Mouse (Mus musculus): ENCODE measurements around the gene AC109138.7. TPM values are rescaled to one million over a fixed set of nuclear protein-coding genes. Genes with fewer than 3 reads are reported as not detected.

The AC109138.7 gene
- not detected in 2 replicates for polyA plus RNA-seq (2015; fragmentation: Nextera tagmentation; extraction: Ambion mirVana)

DNA sequence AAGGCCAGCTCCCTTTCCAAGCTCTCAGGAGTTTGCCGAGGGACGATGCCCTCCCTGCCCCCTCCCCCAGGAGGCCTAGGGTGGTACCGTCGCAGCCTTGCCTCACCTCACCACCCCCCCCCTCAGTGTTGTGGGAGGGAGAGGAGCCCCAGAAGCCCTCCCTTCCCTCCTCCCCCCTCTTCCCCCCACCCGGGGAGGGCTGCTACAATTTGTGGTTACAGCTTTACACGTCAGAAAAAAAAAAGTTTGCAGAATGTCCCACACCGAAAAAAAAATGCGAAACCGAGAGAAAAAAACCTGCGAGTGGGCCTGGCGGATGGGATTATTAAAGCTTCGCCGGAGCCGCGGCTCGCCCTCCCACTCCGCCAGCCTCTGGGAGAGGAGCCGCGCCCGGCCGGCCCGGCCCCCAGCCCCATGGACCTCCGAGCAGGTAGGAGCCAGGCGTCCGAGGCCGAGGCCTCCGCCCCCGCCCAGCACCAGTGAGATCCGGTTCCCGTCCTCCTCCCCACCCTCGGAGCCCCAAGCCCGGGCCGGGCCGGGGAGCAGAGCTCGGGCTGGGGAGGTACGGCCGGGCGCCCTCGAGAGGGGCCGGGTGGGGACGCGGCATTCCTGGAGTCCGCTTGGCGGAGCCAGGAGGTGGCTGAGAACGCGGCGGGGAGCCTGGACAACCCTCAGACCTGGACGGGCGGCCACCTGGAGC, at the start of gene AC109138.7, which contains the start of gene Clcf1:
AC109138.7 (plus strand) TSS at position 287 of the 700 bp plus-strand sequence.
Clcf1 (plus strand) TSS at position 168 of the 700 bp plus-strand sequence.

DNA sequence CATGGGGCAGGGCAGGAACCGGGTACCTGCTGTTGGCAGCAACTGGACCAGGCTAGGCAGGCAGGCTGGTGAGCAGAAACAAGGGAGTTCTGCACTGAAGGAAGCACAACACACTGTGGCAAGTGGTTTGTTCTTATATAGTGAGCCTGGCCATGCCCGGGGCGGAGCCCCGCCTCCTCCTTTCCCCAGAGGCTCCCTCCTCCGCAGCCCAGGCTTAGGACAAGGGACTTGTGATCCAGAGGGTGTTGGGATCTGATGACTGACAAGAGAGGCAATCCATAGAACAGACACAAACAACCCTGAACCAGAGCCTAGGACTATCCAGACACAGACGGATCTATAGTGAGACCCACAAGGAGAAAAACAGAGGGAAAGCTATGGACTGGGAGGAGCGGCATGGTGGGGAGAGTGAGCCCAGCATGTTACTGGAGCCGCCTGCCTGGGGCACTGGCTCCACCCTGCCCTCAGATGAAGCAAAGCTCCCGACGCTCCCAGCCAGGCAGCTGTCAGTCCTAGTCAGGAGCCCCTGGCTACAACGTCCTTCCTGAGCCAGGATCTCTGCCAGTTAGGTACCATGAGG, 38.7 kb upstream of the AC109138.7 start, which contains the start of gene Carns1:
Carns1 (minus strand) TSS at position 112 of the 580 bp plus-strand sequence.

DNA sequence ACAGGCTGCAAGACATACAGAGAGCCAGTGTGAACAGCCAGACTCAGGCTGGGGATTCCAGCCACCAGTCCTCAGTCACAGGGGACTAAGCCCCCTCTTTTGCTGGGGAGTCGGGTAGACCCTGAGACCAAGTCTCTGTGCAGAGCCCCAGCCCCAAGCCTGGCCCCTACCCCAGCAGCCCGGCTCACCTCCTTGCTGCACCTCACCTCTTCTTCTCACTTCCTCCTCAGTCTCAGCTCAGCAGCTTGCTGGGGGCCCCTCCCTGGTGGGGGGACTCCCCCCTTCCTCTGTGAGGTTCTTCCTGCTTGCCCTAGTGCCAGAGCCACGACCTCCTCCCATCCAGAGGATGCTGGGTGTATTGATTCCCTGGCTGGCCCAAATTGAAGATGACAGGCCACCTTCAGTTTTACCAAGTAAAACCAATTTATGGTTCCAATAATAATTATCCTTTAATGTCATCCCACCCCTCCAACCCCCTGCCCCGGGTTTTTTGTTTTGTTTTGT, 23.3 kb upstream of the AC109138.7 start, which contains the start of gene Tbc1d10c:
Tbc1d10c (minus strand) TSS at position 454 of the 504 bp plus-strand sequence.

DNA sequence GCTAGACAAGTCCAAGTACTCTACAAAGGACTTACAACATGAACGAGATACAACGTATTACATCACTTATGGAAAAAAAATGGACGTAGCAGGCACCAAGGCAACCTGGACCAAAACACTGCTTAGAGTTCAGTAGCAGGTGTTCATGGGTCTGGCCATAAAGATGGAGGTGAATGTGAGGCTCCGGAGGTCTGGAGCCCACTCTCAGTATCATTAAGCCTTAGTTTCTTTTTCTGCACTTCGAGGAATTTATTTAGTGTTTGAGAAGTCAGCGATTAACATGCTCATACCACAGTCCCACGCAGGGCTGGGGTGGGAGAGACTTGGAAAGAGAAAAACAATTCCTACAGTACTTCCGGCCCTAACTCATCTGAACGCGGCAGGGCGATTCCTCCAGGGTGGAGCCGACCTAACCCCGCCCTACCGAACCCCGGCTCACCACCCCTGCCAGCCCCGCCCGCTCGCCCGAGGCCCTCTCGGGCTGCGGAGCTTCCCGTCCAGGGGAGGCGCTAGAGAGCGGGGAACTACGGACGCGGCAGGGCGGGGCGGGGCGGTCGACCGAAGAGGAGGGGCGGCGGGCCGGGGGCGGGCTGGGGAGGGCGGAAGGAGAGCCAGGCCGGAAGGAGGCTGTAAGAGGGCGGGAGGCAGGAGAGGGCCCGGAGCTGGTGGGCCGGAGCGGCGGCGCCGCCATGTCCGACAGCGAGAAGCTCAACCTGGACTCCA, 22.5 kb upstream of the AC109138.7 start, which contains the start of gene Ppp1ca:
Ppp1ca (plus strand) TSS at position 538 of the 723 bp plus-strand sequence.

DNA sequence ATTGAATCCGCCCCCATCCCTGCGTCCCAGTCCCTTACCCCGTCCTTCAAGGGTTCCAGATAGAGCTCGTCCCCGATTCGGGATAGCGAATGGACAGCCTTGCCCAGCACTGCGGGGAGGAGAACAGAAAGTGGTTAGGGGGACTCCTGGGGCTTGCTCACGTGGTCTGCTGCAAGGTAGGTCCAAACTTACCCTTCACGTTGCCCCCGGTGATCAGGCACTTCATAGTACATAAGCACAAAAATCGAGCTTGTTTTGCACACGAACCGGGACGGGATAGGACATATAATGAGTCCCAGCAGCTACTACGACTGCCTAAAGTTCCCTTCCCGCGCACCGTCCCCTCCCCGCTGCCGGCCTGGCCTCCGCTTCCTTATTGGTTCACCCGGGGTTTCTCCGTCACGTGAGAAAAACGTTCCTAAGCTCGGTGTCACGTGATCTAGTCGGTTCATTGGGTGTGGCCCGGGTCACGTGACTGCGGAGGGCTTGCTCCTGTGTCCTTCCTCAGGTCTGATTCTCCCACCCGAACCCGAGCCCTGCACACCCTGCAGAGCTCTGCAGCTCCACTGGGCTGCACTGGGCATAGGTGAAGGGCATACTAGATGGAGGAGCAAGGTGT, 12.8 kb upstream of the AC109138.7 start, which contains the start of gene Rad9a:
Rad9a (minus strand) TSS at position 372 of the 619 bp plus-strand sequence.

DNA sequence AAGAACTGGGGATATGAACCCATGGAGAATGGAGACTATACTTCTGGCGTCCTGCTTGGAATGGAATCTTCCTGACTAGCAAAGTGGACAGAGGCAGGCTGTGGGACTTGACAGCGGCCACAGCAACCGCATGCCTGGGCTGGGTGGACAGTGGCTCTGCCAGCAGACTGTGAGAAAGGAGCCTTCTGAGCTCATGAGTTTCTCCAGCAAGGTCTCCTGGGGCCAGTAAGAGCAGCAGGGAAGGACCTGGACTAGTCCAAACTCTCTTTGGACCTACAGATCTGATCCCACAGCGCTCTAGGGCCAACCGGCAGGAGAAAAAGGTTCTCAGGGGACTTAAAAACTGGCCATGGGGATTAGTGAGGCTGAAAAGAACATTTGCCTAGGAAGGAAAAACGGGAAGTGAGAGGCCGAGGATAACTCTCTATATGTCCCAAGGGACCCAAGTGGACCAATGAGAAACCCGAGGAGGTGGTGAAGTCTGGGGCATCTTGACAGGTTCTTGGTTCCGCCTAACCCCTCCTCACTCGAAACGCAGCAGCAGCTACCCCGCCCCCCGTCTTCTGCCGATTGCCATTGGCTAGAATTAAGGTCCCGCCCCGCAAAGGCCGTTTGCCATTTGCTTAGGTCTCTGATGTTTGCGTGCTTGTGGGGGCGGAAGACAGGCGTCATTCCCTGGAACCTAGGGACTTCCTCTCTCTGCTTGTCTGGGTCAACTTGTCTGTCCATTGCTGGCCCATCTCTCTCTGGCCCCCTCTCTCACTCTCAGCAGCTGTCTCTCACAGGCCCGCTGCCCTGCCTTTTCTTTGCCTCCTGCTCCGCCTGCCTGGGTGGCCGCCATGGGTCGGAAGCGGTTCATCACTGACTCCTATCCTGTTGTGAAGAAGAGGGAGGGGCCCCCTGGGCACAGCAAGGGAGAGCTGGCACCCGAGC, 17.4 kb downstream of the AC109138.7 start, which contains the start of gene Pold4:
Pold4 (plus strand) TSS at position 647 of the 933 bp plus-strand sequence.

DNA sequence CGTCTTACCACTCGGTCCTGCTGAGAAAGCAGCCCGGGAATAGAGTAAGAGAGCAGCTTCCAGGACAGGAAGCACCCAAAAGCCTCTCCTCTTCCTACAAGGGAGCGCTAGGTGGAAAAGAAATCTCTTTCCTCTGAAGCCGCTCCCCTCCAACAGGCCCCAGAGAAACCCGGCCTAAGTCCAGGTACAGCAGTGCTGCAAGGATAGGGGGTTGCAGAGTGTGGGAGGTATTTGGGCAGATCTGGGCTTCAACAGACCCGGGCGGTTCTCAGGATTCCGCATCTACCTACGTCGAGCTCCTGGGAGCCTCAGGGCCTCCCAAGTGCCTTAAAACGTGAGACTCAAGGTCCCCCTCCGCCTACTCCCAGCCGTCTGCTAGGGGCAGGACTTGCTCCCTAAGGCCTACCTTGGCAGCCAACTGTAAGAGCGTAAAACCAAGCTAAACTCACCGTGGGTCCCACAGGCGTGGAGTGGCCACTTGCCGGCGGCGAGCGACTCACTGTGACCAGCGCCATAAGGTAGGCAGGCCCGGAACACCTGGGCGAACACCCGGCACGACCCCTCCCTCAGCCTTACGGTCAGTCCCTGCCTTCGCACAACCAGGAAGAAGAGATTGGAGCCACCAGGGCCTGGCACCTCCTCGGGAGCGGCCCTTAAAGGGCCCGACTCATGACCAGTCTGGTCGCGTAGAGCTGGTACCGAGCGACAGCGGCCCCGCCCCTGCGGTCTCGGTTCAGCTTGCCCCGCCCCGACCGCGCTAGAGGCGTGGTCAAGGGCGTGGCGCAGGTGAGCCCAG, 54.6 kb downstream of the AC109138.7 start, which contains the start of gene Ssh3:
Ssh3 (minus strand) TSS at position 615 of the 796 bp plus-strand sequence.

Small RNA genes lying within 50 kb of the gene (microRNA-seq; reads per million reads assigned to microRNA genes)
- gene Gm26115 (not detected), gene Mir6985 (0.93 reads per million)

Other genes with a start within 250 kb of the AC109138.7 start
- 122 and 144 TPM in 2 replicates for gene Aldh3b2, start 242.0 kb upstream of the AC109138.7 start, polyA plus RNA-seq (2015; fragmentation: Nextera tagmentation; extraction: Ambion mirVana)
- 6.1 and 7.0 TPM in 2 replicates for gene Acy3, start 227.8 kb upstream of the AC109138.7 start, polyA plus RNA-seq (2015; fragmentation: Nextera tagmentation; extraction: Ambion mirVana)
- gene Tbx10, start 221.6 kb upstream of the AC109138.7 start, polyA plus RNA-seq (2015; fragmentation: Nextera tagmentation; extraction: Ambion mirVana): 0.11 TPM in 1 of 2 replicates, not detected in the other
- gene Nudt8, start 213.8 kb upstream of the AC109138.7 start, polyA plus RNA-seq (2015; fragmentation: Nextera tagmentation; extraction: Ambion mirVana): 29.1 and 36.0 TPM in 2 replicates
- 0.82 and 1.3 TPM in 2 replicates for gene Gm49405, start 213.7 kb upstream of the AC109138.7 start, polyA plus RNA-seq (2015; fragmentation: Nextera tagmentation; extraction: Ambion mirVana)
- gene Doc2g, start 211.0 kb upstream of the AC109138.7 start, polyA plus RNA-seq (2015; fragmentation: Nextera tagmentation; extraction: Ambion mirVana): 1.5 and 2.1 TPM in 2 replicates
- gene Ndufv1, start 201.6 kb upstream of the AC109138.7 start, polyA plus RNA-seq (2015; fragmentation: Nextera tagmentation; extraction: Ambion mirVana): 170 and 175 TPM in 2 replicates
- 432 and 441 TPM in 2 replicates for gene Gstp1, start 176.4 kb upstream of the AC109138.7 start, polyA plus RNA-seq (2015; fragmentation: Nextera tagmentation; extraction: Ambion mirVana)
- 21.6 and 25.1 TPM in 2 replicates for gene Gstp2, start 168.3 kb upstream of the AC109138.7 start, polyA plus RNA-seq (2015; fragmentation: Nextera tagmentation; extraction: Ambion mirVana)
- gene Gstp3, start 154.8 kb upstream of the AC109138.7 start, polyA plus RNA-seq (2015; fragmentation: Nextera tagmentation; extraction: Ambion mirVana): 0.33 and 0.52 TPM in 2 replicates
- not detected in 2 replicates for gene Cabp2, start 132.8 kb upstream of the AC109138.7 start, polyA plus RNA-seq (2015; fragmentation: Nextera tagmentation; extraction: Ambion mirVana)
- gene Cdk2ap2, start 117.2 kb upstream of the AC109138.7 start, polyA plus RNA-seq (2015; fragmentation: Nextera tagmentation; extraction: Ambion mirVana): 75.9 and 93.8 TPM in 2 replicates
- 10.2 and 13.2 TPM in 2 replicates for gene Pitpnm1, start 114.4 kb upstream of the AC109138.7 start, polyA plus RNA-seq (2015; fragmentation: Nextera tagmentation; extraction: Ambion mirVana)
- 76.9 and 77.9 TPM in 2 replicates for gene Aip, start 88.5 kb upstream of the AC109138.7 start, polyA plus RNA-seq (2015; fragmentation: Nextera tagmentation; extraction: Ambion mirVana)
- gene Gpr152, start 74.6 kb upstream of the AC109138.7 start, polyA plus RNA-seq (2015; fragmentation: Nextera tagmentation; extraction: Ambion mirVana): not detected in 2 replicates
- gene Cabp4, start 70.3 kb upstream of the AC109138.7 start, polyA plus RNA-seq (2015; fragmentation: Nextera tagmentation; extraction: Ambion mirVana): 0.28 and 0.41 TPM in 2 replicates
- 130 and 133 TPM in 2 replicates for gene Coro1b, start 65.7 kb upstream of the AC109138.7 start, polyA plus RNA-seq (2015; fragmentation: Nextera tagmentation; extraction: Ambion mirVana)
- 0.54 and 0.65 TPM in 2 replicates for gene Ptprcap, start 60.8 kb upstream of the AC109138.7 start, polyA plus RNA-seq (2015; fragmentation: Nextera tagmentation; extraction: Ambion mirVana)
- 28.6 and 31.4 TPM in 2 replicates for gene Rps6kb2, start 51.0 kb upstream of the AC109138.7 start, polyA plus RNA-seq (2015; fragmentation: Nextera tagmentation; extraction: Ambion mirVana)
- gene Carns1, start 38.9 kb upstream of the AC109138.7 start, polyA plus RNA-seq (2015; fragmentation: Nextera tagmentation; extraction: Ambion mirVana): 5.8 and 7.8 TPM in 2 replicates
- gene Tbc1d10c, start 23.1 kb upstream of the AC109138.7 start, polyA plus RNA-seq (2015; fragmentation: Nextera tagmentation; extraction: Ambion mirVana): 1.3 and 1.5 TPM in 2 replicates
- gene Ppp1ca, start 22.3 kb upstream of the AC109138.7 start, polyA plus RNA-seq (2015; fragmentation: Nextera tagmentation; extraction: Ambion mirVana): 476 and 486 TPM in 2 replicates
- gene Rad9a, start 12.7 kb upstream of the AC109138.7 start, polyA plus RNA-seq (2015; fragmentation: Nextera tagmentation; extraction: Ambion mirVana): 12.6 and 15.8 TPM in 2 replicates
- gene Clcf1, start 119 bp upstream of the AC109138.7 start, polyA plus RNA-seq (2015; fragmentation: Nextera tagmentation; extraction: Ambion mirVana): 1.8 TPM in 2 replicates
- 44.5 and 63.8 TPM in 2 replicates for gene Pold4, start 17.5 kb downstream of the AC109138.7 start, polyA plus RNA-seq (2015; fragmentation: Nextera tagmentation; extraction: Ambion mirVana)
- gene Ssh3, start 54.8 kb downstream of the AC109138.7 start, polyA plus RNA-seq (2015; fragmentation: Nextera tagmentation; extraction: Ambion mirVana): 19.2 and 19.3 TPM in 2 replicates
- 7.9 and 8.3 TPM in 2 replicates for gene Ankrd13d, start 68.8 kb downstream of the AC109138.7 start, polyA plus RNA-seq (2015; fragmentation: Nextera tagmentation; extraction: Ambion mirVana)
- gene Grk2, start 91.9 kb downstream of the AC109138.7 start, polyA plus RNA-seq (2015; fragmentation: Nextera tagmentation; extraction: Ambion mirVana): 12.7 and 15.0 TPM in 2 replicates
- 18.6 and 21.3 TPM in 2 replicates for gene Kdm2a, start 183.9 kb downstream of the AC109138.7 start, polyA plus RNA-seq (2015; fragmentation: Nextera tagmentation; extraction: Ambion mirVana)
- 25.0 and 28.7 TPM in 2 replicates for gene Rhod, start 225.1 kb downstream of the AC109138.7 start, polyA plus RNA-seq (2015; fragmentation: Nextera tagmentation; extraction: Ambion mirVana)

All from urinary bladder, postnatal 0 days (tissue).